Mouse (Mus musculus): Measurements from ENCODE around the gene Hoxc4. TPM values are rescaled to one million over a fixed set of nuclear protein-coding genes. Genes with fewer than 3 reads are reported as not detected.

Gene Hoxc4
- total RNA-seq, 1 experiment = 0.31 TPM

DNA sequence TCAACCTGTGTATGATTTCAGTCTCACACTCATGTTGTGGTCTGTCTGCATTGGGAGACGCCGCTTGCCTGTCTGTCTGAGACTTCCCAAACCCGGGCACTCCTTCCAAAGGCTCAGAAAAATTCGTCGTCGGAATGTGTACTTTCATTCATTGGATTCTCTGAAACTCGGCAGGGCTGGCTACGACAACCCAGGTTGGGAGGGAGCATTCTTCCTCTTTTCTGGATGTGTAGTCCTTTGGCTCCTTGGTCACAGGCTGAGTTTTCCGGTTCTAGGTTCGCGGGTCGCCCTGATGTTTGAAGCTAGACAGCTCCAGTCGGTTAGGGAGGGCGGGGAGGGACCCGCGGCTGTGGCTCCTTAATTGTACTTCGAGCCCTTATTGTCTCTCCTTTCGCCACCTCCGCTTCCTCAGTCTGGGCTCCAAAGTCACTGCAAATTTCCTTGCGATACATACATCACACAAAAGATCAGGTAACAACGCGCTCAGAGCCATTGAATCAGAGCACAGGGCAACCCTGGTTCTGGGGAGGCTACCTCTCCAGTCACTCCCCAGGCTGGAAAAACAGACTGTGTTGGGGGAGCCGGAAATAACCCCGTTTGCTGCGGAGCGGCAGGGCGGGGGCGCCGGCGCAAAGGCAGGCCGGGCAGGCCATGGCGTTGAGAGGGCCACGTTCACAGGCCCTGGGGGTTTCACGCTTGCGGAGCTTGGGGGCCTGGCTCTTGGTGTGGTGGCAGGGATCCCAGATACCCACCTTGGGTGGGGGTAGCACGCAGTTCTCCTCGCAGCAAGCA, 41.9 kb upstream of the Hoxc4 start:
- Histone ChIP-seq H3K9me3 (ENCODE audit: control insufficient read depth, insufficient read depth, low read depth, low read length) (no peaks in the 10 kb centered on the region), H3K4me3 (ENCODE audit: insufficient read depth in 1 of 2, low read depth in 1 of 2, low read length in 2 of 2, poor library complexity in 1 of 2, severe bottlenecking in 1 of 2) (peak overlapping the region; percentile 2 to 18; a peak in 2 of 4 replicates), H3K9ac (ENCODE audit: insufficient read depth, low read depth, low read length, poor library complexity, severe bottlenecking) (no peak overlapping the region), H3K27ac (ENCODE audit: insufficient read depth, low read depth, low read length, poor library complexity, severe bottlenecking) (no peak overlapping the region), H3K36me3 (ENCODE audit: control insufficient read depth, insufficient read depth, low read length, poor library complexity, severe bottlenecking) (no peaks in the 10 kb centered on the region), H3K4me1 (ENCODE audit: control insufficient read depth in 2 of 2, insufficient read depth in 2 of 2, low read length in 2 of 2, poor library complexity in 1 of 2) (peaks cover 0 to 6% of the 10 kb centered on the region in 2 experiments; a peak in 1 of 4 replicates)
- DNase-seq (ENCODE audit: low read depth, low spot score) = no peak
- no peak for TF ChIP-seq ZC3H11A (IDR thresholded peaks at IDR 0.05; ENCODE audit: borderline replicate concordance, low read depth, low read length)
- no peak for TF ChIP-seq ZNF384 (IDR thresholded peaks at IDR 0.05; ENCODE audit: low read depth, low read length)
- in situ Hi-C loops (cut with MboI; ENCODE audit: low sequenced_read_pairs in 2 of 2, unreplicated experiment in 2 of 2) = loop anchor here in 1 of 2 experiments (25.0 kb wide), 1 partner anchor 335 kb away; the partner anchor contains the start of gene Gpr84

GRCm38 (mm10) chr15:102977423-102977974, 41.2 kb upstream of the Hoxc4 start:
- H3K9ac ChIP-seq (ENCODE audit: insufficient read depth, low read depth, low read length, poor library complexity, severe bottlenecking) = no peak overlapping the region
- TF ChIP-seq MAFK (IDR thresholded peaks at IDR 0.05; ENCODE audit: insufficient read depth, low read depth, low read length) = no peak
- H3K36me3 ChIP-seq (ENCODE audit: control insufficient read depth, insufficient read depth, low read length, poor library complexity, severe bottlenecking) = no peaks in the 10 kb centered on the region
- DNase-seq (ENCODE audit: low read depth, low spot score) = no peak
- in situ Hi-C loops (cut with MboI; ENCODE audit: low sequenced_read_pairs in 2 of 2, unreplicated experiment in 2 of 2) = loop anchor here in 1 of 2 experiments (25.0 kb wide), 1 partner anchor 335 kb away; the partner anchor contains the start of gene Gpr84
- H3K4me3 ChIP-seq (ENCODE audit: insufficient read depth in 1 of 2, low read depth in 1 of 2, low read length in 2 of 2, poor library complexity in 1 of 2, severe bottlenecking in 1 of 2) = peak overlapping the region in 1 of 2 experiments; percentile 18; a peak in 1 of 4 replicates
- H3K9me3 ChIP-seq (ENCODE audit: control insufficient read depth, insufficient read depth, low read depth, low read length) = no peaks in the 10 kb centered on the region
- no peak overlapping the region for H3K27ac ChIP-seq (ENCODE audit: insufficient read depth, low read depth, low read length, poor library complexity, severe bottlenecking)
- peaks cover 0 to 6% of the 10 kb centered on the region in 2 experiments; a peak in 1 of 4 replicates for H3K4me1 ChIP-seq (ENCODE audit: control insufficient read depth in 2 of 2, insufficient read depth in 2 of 2, low read length in 2 of 2, poor library complexity in 1 of 2)

DNA sequence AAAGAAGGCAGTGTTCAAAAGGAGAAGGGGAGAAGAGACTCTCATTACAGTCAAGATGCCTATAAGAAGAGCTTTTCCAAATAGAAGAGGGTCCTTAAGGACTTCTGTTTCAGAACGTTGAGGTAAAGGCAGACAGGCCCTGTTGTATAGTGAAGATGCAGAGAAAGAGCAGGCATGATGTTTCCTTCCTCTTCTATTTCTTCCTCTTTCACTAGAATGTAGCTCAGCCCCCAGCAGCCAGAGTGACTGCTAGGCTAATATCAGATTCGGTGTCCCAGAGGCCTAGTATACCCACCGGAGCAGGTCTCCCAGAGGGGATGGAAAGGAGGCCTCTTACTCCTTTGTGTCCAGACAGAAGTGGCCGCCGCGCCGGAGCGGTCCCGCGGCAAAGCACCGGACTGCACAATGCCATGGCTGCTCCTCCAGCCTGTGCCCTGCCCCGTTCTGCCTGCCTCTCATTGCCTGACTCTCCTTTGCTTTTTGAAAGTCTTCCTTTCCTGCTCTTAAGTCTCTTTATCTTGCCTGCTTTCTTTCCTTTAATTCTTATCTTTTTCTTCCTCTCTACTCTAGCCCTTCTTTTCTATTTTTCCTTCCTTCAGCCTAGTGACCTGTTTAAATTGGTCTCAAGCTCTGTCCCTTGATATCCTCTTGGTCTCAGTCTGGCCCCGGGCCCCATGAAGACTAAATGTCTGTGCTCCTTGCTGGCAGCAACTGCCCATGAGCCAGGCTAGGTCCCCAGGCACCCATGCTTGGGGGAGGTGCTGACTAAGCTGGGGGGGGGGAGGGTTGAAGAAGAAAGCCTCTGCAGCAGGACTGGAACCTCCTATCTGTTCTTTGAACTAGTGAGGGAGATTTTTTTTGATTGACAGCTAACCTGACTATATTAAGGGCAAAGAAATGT, 39.9 kb upstream of the Hoxc4 start:
- in situ Hi-C loops (cut with MboI; ENCODE audit: low sequenced_read_pairs in 2 of 2, unreplicated experiment in 2 of 2) = loop anchor here in 1 of 2 experiments (25.0 kb wide), 1 partner anchor 333 kb away; the partner anchor contains the start of gene Gpr84
- TF ChIP-seq CHD2 (IDR thresholded peaks at IDR 0.05; ENCODE audit: low read depth, low read length) (no peak), MAFK (IDR thresholded peaks at IDR 0.05; ENCODE audit: insufficient read depth, low read depth, low read length) (no peak), ZC3H11A (IDR thresholded peaks at IDR 0.05; ENCODE audit: borderline replicate concordance, low read depth, low read length) (no peak), HCFC1 (IDR thresholded peaks at IDR 0.05; ENCODE audit: borderline replicate concordance, insufficient read depth, low read length) (no peak), ZNF384 (IDR thresholded peaks at IDR 0.05; ENCODE audit: low read depth, low read length) (no peak)
- peaks cover 0 to 6% of the 10 kb centered on the region in 2 experiments; a peak in 1 of 4 replicates for H3K4me1 ChIP-seq (ENCODE audit: control insufficient read depth in 2 of 2, insufficient read depth in 2 of 2, low read length in 2 of 2, poor library complexity in 1 of 2)
- H3K9me3 ChIP-seq (ENCODE audit: control insufficient read depth, insufficient read depth, low read depth, low read length) = no peaks in the 10 kb centered on the region
- no peaks in the 10 kb centered on the region for H3K36me3 ChIP-seq (ENCODE audit: control insufficient read depth, insufficient read depth, low read length, poor library complexity, severe bottlenecking)
- no peak overlapping the region for H3K27ac ChIP-seq (ENCODE audit: insufficient read depth, low read depth, low read length, poor library complexity, severe bottlenecking)
- DNase-seq (ENCODE audit: low read depth, low spot score) = no peak
- no peak overlapping the region for H3K9ac ChIP-seq (ENCODE audit: insufficient read depth, low read depth, low read length, poor library complexity, severe bottlenecking)
- no peak overlapping the region for H3K4me3 ChIP-seq (ENCODE audit: insufficient read depth in 1 of 2, low read depth in 1 of 2, low read length in 2 of 2, poor library complexity in 1 of 2, severe bottlenecking in 1 of 2)

DNA sequence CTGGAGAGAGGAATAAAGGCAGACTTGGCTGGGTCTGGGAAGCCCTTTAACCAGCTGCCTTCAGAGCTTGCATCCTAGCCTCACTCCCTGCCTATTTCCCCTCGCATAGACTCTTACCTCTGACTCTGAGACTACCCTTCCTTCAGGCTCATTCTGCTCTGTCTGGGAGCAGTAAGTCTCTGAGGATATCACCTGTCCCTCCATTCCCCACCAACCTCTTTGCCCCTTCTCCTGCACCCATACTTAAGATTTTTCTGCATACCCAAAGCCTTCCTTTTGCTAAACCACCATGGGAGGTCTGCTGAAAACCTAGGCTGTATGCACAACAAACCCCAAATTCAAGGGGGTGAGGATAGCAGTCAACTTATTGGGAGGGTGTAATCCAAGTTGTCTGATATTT, 38.8 kb upstream of the Hoxc4 start:
- Histone ChIP-seq H3K27ac (ENCODE audit: insufficient read depth, low read depth, low read length, poor library complexity, severe bottlenecking) (no peak overlapping the region), H3K4me3 (ENCODE audit: insufficient read depth in 1 of 2, low read depth in 1 of 2, low read length in 2 of 2, poor library complexity in 1 of 2, severe bottlenecking in 1 of 2) (no peak overlapping the region), H3K9ac (ENCODE audit: insufficient read depth, low read depth, low read length, poor library complexity, severe bottlenecking) (no peak overlapping the region), H3K9me3 (ENCODE audit: control insufficient read depth, insufficient read depth, low read depth, low read length) (no peaks in the 10 kb centered on the region), H3K4me1 (ENCODE audit: control insufficient read depth in 2 of 2, insufficient read depth in 2 of 2, low read length in 2 of 2, poor library complexity in 1 of 2) (peaks cover 0 to 6% of the 10 kb centered on the region in 2 experiments; a peak in 1 of 4 replicates), H3K36me3 (ENCODE audit: control insufficient read depth, insufficient read depth, low read length, poor library complexity, severe bottlenecking) (no peaks in the 10 kb centered on the region)
- in situ Hi-C loops (cut with MboI; ENCODE audit: low sequenced_read_pairs in 2 of 2, unreplicated experiment in 2 of 2) = loop anchor here in 1 of 2 experiments (10.0 to 25.0 kb wide), 3 partner anchors 55 to 332 kb away; partner anchors contain the start of genes Gpr84 and Hoxc13
- DNase-seq (ENCODE audit: low read depth, low spot score) = no peak
- TF ChIP-seq MAFK (IDR thresholded peaks at IDR 0.05; ENCODE audit: insufficient read depth, low read depth, low read length) (no peak), HCFC1 (IDR thresholded peaks at IDR 0.05; ENCODE audit: borderline replicate concordance, insufficient read depth, low read length) (no peak), CHD2 (IDR thresholded peaks at IDR 0.05; ENCODE audit: low read depth, low read length) (no peak), ZC3H11A (IDR thresholded peaks at IDR 0.05; ENCODE audit: borderline replicate concordance, low read depth, low read length) (no peak), ZNF384 (IDR thresholded peaks at IDR 0.05; ENCODE audit: low read depth, low read length) (no peak)
